Mouse (Mus musculus) limb, embryonic 12.5 days (tissue): ENCODE results near the gene Il20ra. TPM values are rescaled to one million over a fixed set of nuclear protein-coding genes. Genes with fewer than 3 reads are reported as not detected.

Experiments
- ATAC-seq: fragments of 200-750 bp; cut with Nextera tagmentation; 2 replicates; pipeline ENCODE4 v1.8.0; 2017; ENCODE audit warnings: low read depth, moderate TSS enrichment; ENCODE audit not compliant: insufficient number of reproducible peaks, insufficient read depth, low FRiP score, low TSS enrichment
- H3K27ac ChIP-seq: fragments of 300-500 bp; sonication (generic); 2 replicates; pipeline ENCODE4 v1.5.1; 2016; ENCODE audit warnings: mild to moderate bottlenecking, moderate library complexity
- H3K27me3 ChIP-seq: fragments of 300-500 bp; sonication (generic); 2 replicates; pipeline ENCODE4 v1.6.1; 2016; ENCODE audit warnings: mild to moderate bottlenecking, moderate library complexity
- H3K36me3 ChIP-seq: fragments of 300-500 bp; sonication (generic); 2 replicates; pipeline ENCODE4 v1.6.1; 2016; ENCODE audit warnings: mild to moderate bottlenecking, moderate library complexity
- H3K4me1 ChIP-seq: fragments of 300-500 bp; sonication (generic); replicated peaks from 2 replicates; pipeline ENCODE4 v1.6.1; 2016
- H3K4me2 ChIP-seq: fragments of 300-500 bp; sonication (generic); 2 replicates; pipeline ENCODE4 v1.6.1; 2016; ENCODE audit warnings: mild to moderate bottlenecking, moderate library complexity
- H3K4me3 ChIP-seq: fragments of 300-500 bp; sonication (generic); replicated peaks from 2 replicates; pipeline ENCODE4 v1.5.1; 2016; ENCODE audit warnings: mild to moderate bottlenecking
- H3K9ac ChIP-seq: fragments of 300-500 bp; sonication (generic); replicated peaks from 2 replicates; pipeline ENCODE4 v1.6.1; 2016; ENCODE audit warnings: mild to moderate bottlenecking, moderate library complexity
- H3K9me3 ChIP-seq: fragments of 300-500 bp; sonication (generic); 2 replicates; pipeline ENCODE4 v1.6.1; 2016; ENCODE audit warnings: mild to moderate bottlenecking, moderate library complexity
- WGBS: fragments of 180-500 bp; shearing (Covaris S2); methylation state at CpG from one replicate; pipeline ENCODE4 v1.1.7; 2016; 5-methylcytosine and 5-hydroxymethylcytosine counted together
- polyA plus RNA-seq: library from polyadenylated mRNA; unstranded; fragments of >200 nt; fragmentation: Nextera tagmentation; extraction: Ambion mirVana; gene quantifications from 2 replicates; pipeline ENCODE4 v1.2.1, GENCODE M21; 2016

The Il20ra gene
- polyA plus RNA-seq, 1 experiment from 2014 or later: 0.10 TPM

GRCm38 (mm10) chr10:19765459-19765858 lies 53.1 kb downstream of the Il20ra start:
- Histone ChIP-seq H3K4me3 (no peak overlapping the region), H3K9me3 (no peaks in the 10 kb centered on the region), H3K36me3 (no peaks in the 10 kb centered on the region), H3K4me1 (no peaks in the 10 kb centered on the region), H3K9ac (no peak overlapping the region), H3K27ac (no peak overlapping the region), H3K4me2 (no peak overlapping the region), H3K27me3 (no peaks in the 10 kb centered on the region)
- ATAC-seq: no peak
- 87% methylated on average over 2 of the region's 2 CpGs for WGBS

GRCm38 (mm10) chr10:19779092-19779491 lies 66.7 kb downstream of the Il20ra start:
- H3K4me3 ChIP-seq: no peak overlapping the region

GRCm38 (mm10) chr10:19781365-19781764 lies 69.0 kb downstream of the Il20ra start:
- ATAC-seq: no peak
- H3K4me3 ChIP-seq: no peak overlapping the region
- no peak overlapping the region for H3K9ac ChIP-seq
- H3K4me1 ChIP-seq: no peaks in the 10 kb centered on the region
- no peaks in the 10 kb centered on the region for H3K27me3 ChIP-seq
- H3K27ac ChIP-seq: no peak overlapping the region
- WGBS: 86% methylated on average over 5 of the region's 5 CpGs
- no peaks in the 10 kb centered on the region for H3K9me3 ChIP-seq
- H3K4me2 ChIP-seq: no peak overlapping the region
- no peaks in the 10 kb centered on the region for H3K36me3 ChIP-seq

More at GRCm38 (mm10) chr10:19779092-19779491, 66.7 kb downstream of the Il20ra start:
- Histone ChIP-seq H3K9me3 (no peaks in the 10 kb centered on the region), H3K4me2 (no peak overlapping the region), H3K4me1 (no peaks in the 10 kb centered on the region), H3K27ac (no peak overlapping the region), H3K9ac (no peak overlapping the region), H3K27me3 (no peaks in the 10 kb centered on the region), H3K36me3 (no peaks in the 10 kb centered on the region)
- ATAC-seq: no peak
- WGBS: 72% methylated on average over 12 of the region's 12 CpGs

DNA sequence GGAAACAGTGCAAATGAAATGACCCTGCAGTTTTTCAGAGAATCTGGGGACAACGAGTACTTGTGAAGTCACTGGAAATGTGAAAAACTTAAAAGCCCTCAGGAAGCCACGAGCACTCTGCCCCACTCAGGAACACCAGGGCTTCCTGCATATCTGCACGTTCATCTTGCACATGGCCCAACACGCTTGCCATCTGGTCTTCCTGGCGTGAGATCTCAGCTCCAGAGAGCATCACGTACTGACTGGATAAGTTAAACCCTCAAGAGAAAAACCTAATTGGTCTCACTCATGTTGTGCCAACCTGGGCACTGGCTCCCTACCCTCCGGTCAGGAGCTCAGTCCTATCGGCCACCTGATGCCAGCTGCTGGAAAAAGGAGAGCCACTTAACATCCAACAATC lies 82.6 kb downstream of the Il20ra start:
- H3K4me3 ChIP-seq: no peak overlapping the region
- no peak overlapping the region for H3K4me2 ChIP-seq
- H3K9ac ChIP-seq: no peak overlapping the region
- no peak for ATAC-seq
- H3K27ac ChIP-seq: no peak overlapping the region
- H3K4me1 ChIP-seq: no peaks in the 10 kb centered on the region
- H3K36me3 ChIP-seq: no peaks in the 10 kb centered on the region
- H3K27me3 ChIP-seq: no peaks in the 10 kb centered on the region
- 82% methylated on average over 8 of the region's 8 CpGs for WGBS
- peaks cover 3% of the 10 kb centered on the region; the same call in 1 of the 2 replicates for H3K9me3 ChIP-seq

DNA sequence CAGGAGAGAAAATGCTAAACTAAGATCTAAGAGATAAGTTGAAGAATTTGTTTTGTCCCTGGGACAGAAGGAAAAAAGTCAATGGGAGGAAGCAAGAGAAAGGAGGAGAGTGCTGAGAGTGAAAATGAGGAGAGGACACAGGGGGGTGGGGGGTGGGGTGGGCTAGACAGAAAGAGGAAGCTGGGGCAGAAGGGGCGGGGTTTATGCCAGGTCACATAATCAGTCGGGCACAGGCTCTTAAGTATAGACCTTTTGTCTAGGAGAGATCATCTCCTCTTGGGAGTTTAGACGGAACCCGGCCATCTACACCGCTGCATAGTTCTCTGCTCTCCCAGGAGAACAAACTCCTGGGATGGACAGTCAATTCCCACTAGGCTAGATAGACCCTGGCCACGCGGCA lies 90.6 kb downstream of the Il20ra start:
- Histone ChIP-seq H3K9me3 (peaks cover 3% of the 10 kb centered on the region; the same call in 1 of the 2 replicates), H3K27me3 (no peaks in the 10 kb centered on the region), H3K9ac (no peak overlapping the region), H3K4me1 (no peaks in the 10 kb centered on the region), H3K36me3 (no peaks in the 10 kb centered on the region), H3K4me2 (no peak overlapping the region), H3K4me3 (no peak overlapping the region), H3K27ac (no peak overlapping the region)
- 84% methylated on average over 7 of the region's 7 CpGs for WGBS
- ATAC-seq: no peak

GRCm38 (mm10) chr10:19804763-19805162 lies 92.4 kb downstream of the Il20ra start:
- Histone ChIP-seq H3K9ac (no peak overlapping the region), H3K27ac (no peak overlapping the region), H3K4me2 (no peak overlapping the region), H3K27me3 (no peaks in the 10 kb centered on the region), H3K36me3 (no peaks in the 10 kb centered on the region), H3K4me1 (no peaks in the 10 kb centered on the region), H3K4me3 (no peak overlapping the region), H3K9me3 (no peaks in the 10 kb centered on the region)
- ATAC-seq: no peak
- WGBS: 83% methylated on average over 7 of the region's 7 CpGs

Other genes with a start within 250 kb of the Il20ra start
- gene Ifngr1, start 120.6 kb upstream of the Il20ra start, polyA plus RNA-seq: 38.5 and 39.7 TPM in 2 replicates
- not detected in 2 replicates for gene Il22ra2, start 90.6 kb upstream of the Il20ra start, polyA plus RNA-seq
- 0.61 and 0.69 TPM in 2 replicates for gene Slc35d3, start 138.9 kb downstream of the Il20ra start, polyA plus RNA-seq
- 20.8 and 21.2 TPM in 2 replicates for gene Pex7, start 195.1 kb downstream of the Il20ra start, polyA plus RNA-seq
- 1.2 and 1.4 TPM in 2 replicates for gene Map3k5, start 221.9 kb downstream of the Il20ra start, polyA plus RNA-seq